Mouse (Mus musculus) megakaryocyte, embryonic 14.5 days (primary cell): ENCODE results near the gene Adgrl3.

Source experiments
- FLI1 ChIP-seq: IDR thresholded peaks from 2 replicates; pipeline ENCODE4 v1.6.1; 2012; ENCODE audit warnings: low read length, inconsistent platforms, mixed read lengths
- GATA1 ChIP-seq: IDR thresholded peaks from 3 replicates; pipeline ENCODE4 v1.6.1; 2012; ENCODE audit warnings: mixed read lengths, low read length, inconsistent platforms, borderline replicate concordance

- no peak for TF ChIP-seq GATA1
- TF ChIP-seq FLI1: no peak
Observed at GRCm38 (mm10) chr5:81021864-81022305, 1.9 kb downstream of the Adgrl3 start.
